Mouse (Mus musculus): ENCODE measurements at regions not wholly inside any gene's neighbourhood (a gene's known extent, or its start where the extent isn't known, plus 50 kb on each side); places are given as distances from the start of the nearest gene placed in this dataset.

DNA sequence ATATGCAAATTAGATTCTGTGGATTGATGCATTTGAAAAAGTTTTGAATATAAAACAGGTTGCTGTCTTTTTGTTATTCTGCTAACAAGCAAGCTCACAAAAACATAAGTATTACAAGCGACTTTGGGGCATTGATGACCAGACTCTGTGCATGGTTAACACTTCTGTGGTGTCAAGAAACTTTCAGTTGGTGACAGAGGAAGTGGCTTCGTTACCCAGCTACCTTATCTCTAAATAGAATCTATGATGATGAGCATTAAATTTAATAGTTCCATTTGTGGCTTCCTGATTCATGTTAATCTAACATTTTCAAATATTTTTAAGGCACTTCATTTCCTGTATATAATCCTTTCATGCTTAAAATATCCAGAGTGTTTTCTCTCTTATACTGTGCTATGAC lies 100.8 kb downstream of the Tm2d1 start:
- no peak for DNase-seq (ENCODE audit: low spot score)
- H3K36me3 ChIP-seq: no peaks in the 10 kb centered on the region
- no peak overlapping the region for H3K4me3 ChIP-seq
- H3K27ac ChIP-seq: no peak overlapping the region
- H3K27me3 ChIP-seq (ENCODE audit: insufficient read depth, poor library complexity, severe bottlenecking): no peaks in the 10 kb centered on the region
- WGBS: 61% methylated on average over 2 of the region's 2 CpGs
- H3K4me1 ChIP-seq: no peaks in the 10 kb centered on the region
- H3K9me3 ChIP-seq: no peaks in the 10 kb centered on the region

DNA sequence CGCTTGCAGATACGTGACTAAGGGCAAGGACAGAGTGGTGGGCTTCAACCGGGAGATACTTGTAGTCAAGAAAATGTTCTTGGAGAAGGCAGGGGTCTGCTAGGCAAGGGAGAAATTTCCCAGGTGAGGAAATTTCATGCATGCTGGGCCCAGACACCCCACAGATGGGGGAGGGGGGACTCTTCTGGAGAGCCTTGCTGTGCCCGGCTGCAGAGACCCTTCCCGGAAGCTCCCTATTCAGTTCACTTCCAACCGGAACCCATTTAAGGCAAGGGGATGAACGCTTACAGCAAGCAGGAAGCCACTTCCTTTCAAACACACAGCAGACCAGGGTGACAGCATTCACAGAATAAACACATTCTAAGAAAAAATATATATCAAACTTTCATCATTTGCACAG lies 124.8 kb downstream of the Tm2d1 start:
- Histone ChIP-seq H3K4me1 (no peaks in the 10 kb centered on the region), H3K9me3 (no peaks in the 10 kb centered on the region), H3K27me3 (ENCODE audit: insufficient read depth, poor library complexity, severe bottlenecking) (no peaks in the 10 kb centered on the region), H3K27ac (no peak overlapping the region), H3K4me3 (no peak overlapping the region), H3K36me3 (no peaks in the 10 kb centered on the region)
- WGBS: 76% methylated on average over 7 of the region's 7 CpGs
- no peak for DNase-seq (ENCODE audit: low spot score)

GRCm38 (mm10) chr4:98257711-98258110 lies 125.4 kb downstream of the Tm2d1 start:
- Histone ChIP-seq H3K4me3 (no peak overlapping the region), H3K9me3 (no peaks in the 10 kb centered on the region), H3K27ac (no peak overlapping the region), H3K4me1 (no peaks in the 10 kb centered on the region), H3K36me3 (no peaks in the 10 kb centered on the region), H3K27me3 (ENCODE audit: insufficient read depth, poor library complexity, severe bottlenecking) (no peaks in the 10 kb centered on the region)
- no peak for DNase-seq (ENCODE audit: low spot score)
- 91% methylated on average over 9 of the region's 9 CpGs for WGBS

DNA sequence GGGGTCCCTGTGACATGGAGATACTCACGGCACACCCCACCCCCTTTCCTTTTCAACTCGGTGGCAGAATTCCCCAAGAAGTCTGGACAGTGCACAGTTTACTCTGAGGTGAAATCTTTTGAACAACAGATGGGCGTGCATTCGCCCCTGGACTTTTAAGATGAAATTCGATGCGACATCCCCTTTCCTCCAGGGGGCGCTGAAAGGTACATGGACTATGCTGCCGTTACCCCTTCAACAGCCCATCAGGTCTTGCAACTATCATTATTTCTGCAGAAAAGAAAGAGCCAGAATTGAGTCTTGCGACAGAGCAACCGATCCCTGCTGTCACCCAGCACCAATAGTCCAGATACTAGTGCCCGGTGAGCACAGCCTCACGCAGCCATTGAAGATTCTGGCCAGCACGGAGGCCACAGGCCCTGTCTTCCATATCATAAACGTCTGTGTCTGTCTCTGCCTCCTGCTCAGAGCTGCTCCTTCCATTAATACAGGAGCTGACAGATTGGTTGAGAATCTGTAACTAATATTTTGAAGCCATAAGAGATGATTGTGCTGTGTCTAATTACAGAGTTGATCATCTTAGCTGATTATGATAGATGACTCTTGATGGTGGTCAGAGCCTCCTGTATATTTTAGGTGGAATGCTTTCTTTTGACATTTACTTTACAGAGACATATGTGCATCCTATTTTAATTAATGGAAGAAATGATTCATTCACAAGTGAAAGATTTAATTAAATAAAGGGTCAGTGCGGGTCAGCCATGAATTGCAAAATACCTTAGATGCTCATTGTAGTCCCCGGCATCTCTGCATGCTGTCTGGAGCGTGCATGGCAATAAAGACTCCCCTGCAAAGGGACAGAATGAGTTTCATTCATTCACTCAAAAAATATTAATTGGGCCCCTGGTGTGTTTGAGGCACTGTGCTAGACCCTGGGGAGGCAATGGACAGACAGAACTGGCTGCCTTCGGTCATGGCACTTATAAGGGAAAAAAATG lies 128.0 kb downstream of the Tm2d1 start:
- no peak overlapping the region for H3K4me3 ChIP-seq
- H3K27ac ChIP-seq: no peak overlapping the region
- WGBS: 61% methylated on average over 18 of the region's 18 CpGs
- no peaks in the 10 kb centered on the region for H3K27me3 ChIP-seq (ENCODE audit: insufficient read depth, poor library complexity, severe bottlenecking)
- no peaks in the 10 kb centered on the region for H3K9me3 ChIP-seq
- H3K36me3 ChIP-seq: no peaks in the 10 kb centered on the region
- H3K4me1 ChIP-seq: no peaks in the 10 kb centered on the region
- no peak for DNase-seq (ENCODE audit: low spot score)

DNA sequence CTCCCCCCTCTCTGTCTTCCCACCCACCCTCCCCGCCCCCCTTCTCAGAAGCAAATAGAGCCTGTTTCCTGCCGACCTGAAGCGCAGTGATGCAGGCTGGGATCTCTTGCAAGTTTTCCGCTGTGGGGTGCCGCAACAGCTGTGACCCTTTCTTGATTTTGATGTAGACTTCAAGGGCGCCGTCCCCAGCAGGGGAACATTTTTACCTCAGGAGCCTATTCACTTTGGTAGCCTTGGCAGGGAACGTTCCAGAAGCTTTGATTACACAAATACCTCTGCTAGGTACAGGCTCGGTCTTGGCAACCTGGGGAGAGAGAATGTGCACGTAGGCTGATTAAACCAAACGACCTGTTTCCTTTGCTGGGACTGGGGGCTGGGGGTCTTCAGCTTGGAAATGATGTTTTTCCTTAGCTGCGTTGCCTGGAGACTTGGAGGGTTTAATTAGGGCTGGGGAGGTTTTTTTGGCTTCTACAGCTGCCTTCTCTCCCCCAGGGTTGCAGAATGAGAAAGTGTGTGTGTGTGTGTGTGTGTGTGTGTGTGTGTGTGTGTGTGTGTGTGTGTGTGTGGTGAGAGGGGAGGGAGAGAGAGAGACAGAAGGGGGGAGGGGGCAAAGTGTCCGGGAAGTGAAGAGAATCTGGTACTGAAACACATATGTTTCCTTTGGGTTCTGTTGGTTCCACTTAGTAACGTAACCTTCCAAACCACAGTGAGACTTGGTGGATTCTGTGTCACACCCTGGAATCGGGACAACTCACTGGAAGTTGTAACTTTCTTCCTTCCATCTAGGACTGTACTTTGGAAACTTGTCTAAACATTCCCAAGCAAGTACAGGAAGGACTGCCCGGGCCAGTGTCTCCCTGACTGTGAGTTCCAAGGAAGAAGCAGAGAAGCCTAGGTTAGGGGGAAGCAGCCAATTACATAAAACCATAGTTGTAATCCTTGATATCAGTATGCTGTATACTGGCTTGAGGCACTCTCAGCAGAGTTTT lies 138.9 kb downstream of the Tm2d1 start:
- peaks cover 12% of the 10 kb centered on the region; the same call in 1 of the 2 replicates for H3K4me1 ChIP-seq
- no peak for DNase-seq (ENCODE audit: low spot score)
- no peaks in the 10 kb centered on the region for H3K9me3 ChIP-seq
- H3K36me3 ChIP-seq: no peaks in the 10 kb centered on the region
- no peaks in the 10 kb centered on the region for H3K27me3 ChIP-seq (ENCODE audit: insufficient read depth, poor library complexity, severe bottlenecking)
- H3K27ac ChIP-seq: peak overlapping the region; percentile 50; the same call in 1 of the 2 replicates
- peak overlapping the region; percentile 42 for H3K4me3 ChIP-seq
- 9% methylated on average over 15 of the region's 16 CpGs for WGBS

DNA sequence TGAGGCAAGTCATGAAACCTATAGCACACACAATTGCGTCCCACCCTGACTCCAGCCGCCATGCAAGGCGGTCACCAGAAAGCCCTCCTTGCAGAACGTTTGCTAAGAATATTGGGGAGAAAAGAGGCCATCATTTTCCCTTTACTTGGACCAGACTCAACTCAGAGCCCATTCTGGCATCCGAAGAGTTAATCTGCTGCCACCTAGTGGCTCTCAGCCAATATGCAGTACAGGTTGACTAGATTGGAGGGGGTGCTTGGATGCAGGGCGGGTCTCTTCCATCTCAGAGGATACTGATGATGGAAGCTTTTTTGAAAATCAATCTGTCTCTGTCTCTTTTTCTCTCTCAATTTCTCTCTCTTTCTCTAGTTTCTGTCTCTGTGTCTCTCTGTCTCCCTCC lies 139.6 kb downstream of the Tm2d1 start:
- Histone ChIP-seq H3K4me3 (peak overlapping the region; percentile 42), H3K27ac (peak overlapping the region; percentile 50; the same call in 1 of the 2 replicates), H3K36me3 (no peaks in the 10 kb centered on the region), H3K27me3 (ENCODE audit: insufficient read depth, poor library complexity, severe bottlenecking) (no peaks in the 10 kb centered on the region), H3K4me1 (peaks cover 12% of the 10 kb centered on the region; the same call in 1 of the 2 replicates), H3K9me3 (no peaks in the 10 kb centered on the region)
- WGBS: 3% methylated on average over 6 of the region's 6 CpGs
- peak; percentile 82 for DNase-seq (ENCODE audit: low spot score)

GRCm38 (mm10) chr4:98241921-98242320 lies 141.2 kb downstream of the Tm2d1 start:
- H3K9me3 ChIP-seq: no peaks in the 10 kb centered on the region
- 88% methylated on average over 2 of the region's 2 CpGs for WGBS
- peaks cover 12% of the 10 kb centered on the region; the same call in 1 of the 2 replicates for H3K4me1 ChIP-seq
- no peak overlapping the region for H3K27ac ChIP-seq
- no peaks in the 10 kb centered on the region for H3K27me3 ChIP-seq (ENCODE audit: insufficient read depth, poor library complexity, severe bottlenecking)
- no peaks in the 10 kb centered on the region for H3K36me3 ChIP-seq
- no peak overlapping the region for H3K4me3 ChIP-seq
- no peak for DNase-seq (ENCODE audit: low spot score)

DNA sequence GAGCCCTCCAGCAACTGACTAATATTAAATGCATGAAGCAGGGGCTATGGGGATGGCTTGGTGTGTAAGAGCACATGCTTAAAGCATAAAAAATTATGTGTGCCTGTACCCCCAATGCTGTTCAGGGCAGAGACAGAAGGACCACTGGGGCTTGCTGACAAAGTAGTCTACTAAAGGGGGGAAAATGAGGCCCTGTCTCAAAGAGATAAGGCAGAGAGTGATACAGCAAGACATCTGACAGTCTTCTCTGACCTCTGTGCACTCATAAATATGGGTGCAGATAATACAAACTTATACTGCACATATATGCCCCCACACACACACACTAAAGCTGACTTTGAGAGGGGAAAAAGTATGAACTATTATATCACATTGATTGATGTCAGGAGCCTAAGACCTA lies 142.8 kb downstream of the Tm2d1 start:
- Histone ChIP-seq H3K4me3 (no peak overlapping the region), H3K27me3 (ENCODE audit: insufficient read depth, poor library complexity, severe bottlenecking) (no peaks in the 10 kb centered on the region), H3K27ac (no peak overlapping the region), H3K9me3 (no peaks in the 10 kb centered on the region), H3K4me1 (peaks cover 15% of the 10 kb centered on the region; the same call in 1 of the 2 replicates), H3K36me3 (no peaks in the 10 kb centered on the region)
- DNase-seq (ENCODE audit: low spot score): no peak

GRCm38 (mm10) chr4:98238075-98238474 lies 145.0 kb downstream of the Tm2d1 start:
- WGBS: 68% methylated on average over 4 of the region's 4 CpGs
- H3K36me3 ChIP-seq: no peaks in the 10 kb centered on the region
- H3K27me3 ChIP-seq (ENCODE audit: insufficient read depth, poor library complexity, severe bottlenecking): no peaks in the 10 kb centered on the region
- no peaks in the 10 kb centered on the region for H3K9me3 ChIP-seq
- DNase-seq (ENCODE audit: low spot score): no peak
- 0 out of 2 replicates have a peak overlapping the region, but pooled peaks have one; percentile 3 for H3K27ac ChIP-seq
- no peak overlapping the region for H3K4me3 ChIP-seq
- H3K4me1 ChIP-seq: peaks cover 6% of the 10 kb centered on the region

DNA sequence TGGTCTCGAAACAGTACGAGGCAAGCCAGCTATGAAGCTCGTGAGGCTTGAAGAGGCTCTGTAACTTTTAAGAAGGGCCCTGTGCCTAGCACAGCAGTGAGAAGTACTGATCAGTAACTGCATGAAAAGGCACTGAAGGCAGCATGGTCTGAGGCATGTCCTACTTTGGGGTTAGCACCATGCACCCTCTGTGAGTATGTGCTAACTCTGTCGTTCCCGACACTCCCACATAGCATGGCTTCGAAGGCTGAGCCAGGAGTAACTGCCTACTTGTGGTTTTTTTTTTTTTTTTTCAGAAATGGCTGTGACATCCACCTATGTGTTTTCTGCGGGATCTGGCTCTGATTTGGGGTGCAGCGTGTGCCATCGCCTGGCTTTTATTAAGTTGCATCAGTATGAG lies 145.6 kb downstream of the Tm2d1 start:
- Histone ChIP-seq H3K36me3 (no peaks in the 10 kb centered on the region), H3K9me3 (no peaks in the 10 kb centered on the region), H3K4me1 (peaks cover 6% of the 10 kb centered on the region), H3K27ac (no peak overlapping the region), H3K4me3 (no peak overlapping the region), H3K27me3 (ENCODE audit: insufficient read depth, poor library complexity, severe bottlenecking) (no peaks in the 10 kb centered on the region)
- DNase-seq (ENCODE audit: low spot score): no peak
- 85% methylated on average over 9 of the region's 9 CpGs for WGBS

GRCm38 (mm10) chr4:98236006-98236783 lies 146.9 kb downstream of the Tm2d1 start:
- Histone ChIP-seq H3K27ac (no peak overlapping the region), H3K27me3 (ENCODE audit: insufficient read depth, poor library complexity, severe bottlenecking) (no peaks in the 10 kb centered on the region), H3K36me3 (no peaks in the 10 kb centered on the region), H3K9me3 (no peaks in the 10 kb centered on the region), H3K4me3 (no peak overlapping the region), H3K4me1 (peaks cover 6% of the 10 kb centered on the region)
- DNase-seq (ENCODE audit: low spot score): no peak
- 63% methylated on average over 12 of the region's 12 CpGs for WGBS

GRCm38 (mm10) chr4:98228193-98228592 lies 154.9 kb downstream of the Tm2d1 start:
- H3K4me1 ChIP-seq: no peaks in the 10 kb centered on the region
- 90% methylated on average over 4 of the region's 4 CpGs for WGBS
- no peak overlapping the region for H3K4me3 ChIP-seq
- no peaks in the 10 kb centered on the region for H3K9me3 ChIP-seq
- no peaks in the 10 kb centered on the region for H3K36me3 ChIP-seq
- no peaks in the 10 kb centered on the region for H3K27me3 ChIP-seq (ENCODE audit: insufficient read depth, poor library complexity, severe bottlenecking)
- no peak overlapping the region for H3K27ac ChIP-seq
- no peak for DNase-seq (ENCODE audit: low spot score)
